Mouse (Mus musculus) ES-E14 (cell line): ENCODE results near the gene Inka1.

ENCODE experiments used
- CHD2 ChIP-seq: IDR thresholded peaks from 2 replicates; pipeline ENCODE4 v1.6.1; 2014; ENCODE audit warnings: mild to moderate bottlenecking, low read depth, low read length, inconsistent platforms
- HCFC1 ChIP-seq: IDR thresholded peaks from 2 replicates; pipeline ENCODE4 v1.6.1; 2012; ENCODE audit warnings: low read length, inconsistent platforms, borderline replicate concordance; ENCODE audit not compliant: insufficient read depth
- ZNF384 ChIP-seq: IDR thresholded peaks from 2 replicates; pipeline ENCODE4 v1.6.1; 2012; ENCODE audit warnings: low read depth, low read length, inconsistent platforms

- TF ChIP-seq ZNF384 (no peak), CHD2 (no peak), HCFC1 (no peak)
Measured at GRCm38 (mm10) chr9:107984052-107984753, 1.5 kb downstream of the Inka1 start.
